Mouse (Mus musculus): ENCODE results near the gene Lrrc1. TPM values are rescaled to one million over a fixed set of nuclear protein-coding genes. Genes with fewer than 3 reads are reported as not detected.

Gene Lrrc1
- polyA plus RNA-seq, 1 experiment = 4.4 TPM

DNA sequence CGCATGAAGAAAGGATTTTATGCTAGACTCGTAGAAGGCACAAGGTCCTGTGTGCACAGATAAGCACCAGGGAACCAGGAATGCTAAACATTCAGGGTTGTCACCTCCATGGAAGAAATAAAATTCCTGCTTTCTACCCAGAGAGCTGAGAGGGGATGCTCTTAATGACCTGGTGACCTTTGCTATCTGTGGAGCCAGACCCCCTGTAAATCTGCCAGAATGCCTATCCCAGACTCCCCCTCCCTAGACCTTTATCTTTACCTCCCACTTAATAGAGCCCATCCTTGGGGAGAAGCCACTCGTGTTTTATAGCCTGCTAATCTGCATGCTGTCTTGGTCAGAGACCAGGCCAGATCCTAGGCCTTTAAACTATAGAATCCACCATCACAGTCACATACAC lies 162.2 kb downstream of the Lrrc1 start:
- no peaks in the 10 kb centered on the region for H3K36me3 ChIP-seq (ENCODE audit: control insufficient read depth, insufficient read depth)
- H3K27me3 ChIP-seq (ENCODE audit: control insufficient read depth, insufficient read depth, insufficient read length) = no peaks in the 10 kb centered on the region
- H3K79me3 ChIP-seq (ENCODE audit: low read depth) = no peaks in the 10 kb centered on the region
- H3K4me3 ChIP-seq (ENCODE audit: insufficient read depth, poor library complexity, severe bottlenecking) = no peak overlapping the region
- H3K79me2 ChIP-seq (ENCODE audit: control insufficient read depth, insufficient read depth) = no peaks in the 10 kb centered on the region
- H3ac ChIP-seq (ENCODE audit: control insufficient read depth, insufficient read length, low read depth) = no peak overlapping the region
- TF ChIP-seq CEBPB (IDR thresholded peaks at IDR 0.05; ENCODE audit: low read depth) (no peak), MYOG (IDR thresholded peaks at IDR 0.05; ENCODE audit: control insufficient read depth, extremely low read depth, insufficient read length) (no peak), CTCF (IDR thresholded peaks at IDR 0.05; ENCODE audit: control insufficient read depth, insufficient read depth, insufficient read length) (no peak), MAX (IDR thresholded peaks at IDR 0.05) (no peak), USF1 (IDR thresholded peaks at IDR 0.05; ENCODE audit: low read depth) (no peak), FOSL1 (IDR thresholded peaks at IDR 0.05; ENCODE audit: insufficient read depth, low read length, poor library complexity, severe bottlenecking) (no peak), MYOD1 (IDR thresholded peaks at IDR 0.05; ENCODE audit: control insufficient read depth, insufficient read length, low read depth) (no peak)

DNA sequence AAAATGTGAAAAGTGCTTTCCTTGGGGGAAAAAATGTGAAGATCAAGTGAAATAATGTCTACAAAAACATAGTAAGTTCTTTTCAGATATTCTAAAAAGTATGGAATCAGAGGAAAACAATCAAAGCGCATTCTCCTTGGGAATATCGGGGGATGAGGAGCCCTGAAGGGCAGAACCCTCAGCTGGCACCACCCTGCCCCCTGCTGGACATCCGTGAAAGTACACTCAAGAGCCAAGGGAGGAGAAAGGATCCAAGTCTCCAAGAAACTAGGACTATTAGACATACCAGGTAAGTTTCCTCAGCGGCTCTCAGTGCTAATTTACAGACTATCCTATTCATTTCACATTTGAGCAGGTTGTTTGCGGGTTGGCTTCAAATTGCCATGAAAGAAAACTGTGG lies 163.1 kb downstream of the Lrrc1 start:
- no peaks in the 10 kb centered on the region for H3K27me3 ChIP-seq (ENCODE audit: control insufficient read depth, insufficient read depth, insufficient read length)
- H3K79me3 ChIP-seq (ENCODE audit: low read depth) = no peaks in the 10 kb centered on the region
- H3K79me2 ChIP-seq (ENCODE audit: control insufficient read depth, insufficient read depth) = no peaks in the 10 kb centered on the region
- H3ac ChIP-seq (ENCODE audit: control insufficient read depth, insufficient read length, low read depth) = no peak overlapping the region
- no peak for TF ChIP-seq USF1 (IDR thresholded peaks at IDR 0.05; ENCODE audit: low read depth)
- peak; percentile 62 for TF ChIP-seq CTCF (IDR thresholded peaks at IDR 0.05; ENCODE audit: control insufficient read depth, insufficient read depth, insufficient read length)
- TF ChIP-seq CEBPB (IDR thresholded peaks at IDR 0.05; ENCODE audit: low read depth) = no peak
- H3K36me3 ChIP-seq (ENCODE audit: control insufficient read depth, insufficient read depth) = no peaks in the 10 kb centered on the region
- H3K4me3 ChIP-seq (ENCODE audit: insufficient read depth, poor library complexity, severe bottlenecking) = no peak overlapping the region

Small RNA genes within 50 kb of the gene (microRNA-seq; reads per million reads assigned to microRNA genes)
- not detected for gene Gm25250 (ENCODE audit: borderline microRNAs expressed)

Other genes with a start within 250 kb of the Lrrc1 start
- gene Mlip, start 191.9 kb downstream of the Lrrc1 start, polyA plus RNA-seq (2012; fragmentation: generic; extraction: Trizol) = 0.02 TPM
- 0.43 TPM for gene Klhl31, start 91.6 kb upstream of the Lrrc1 start, polyA plus RNA-seq (2012; fragmentation: generic; extraction: Trizol)
- gene Gclc, start 209.7 kb upstream of the Lrrc1 start, polyA plus RNA-seq (2012; fragmentation: generic; extraction: Trizol) = 21.5 TPM